Mouse (Mus musculus) MEL (cell line): ENCODE measurements around the gene Cebpzos. TPM values are rescaled to one million over a fixed set of nuclear protein-coding genes. Genes with fewer than 3 reads are reported as not detected.

Source experiments
- DNase-seq: peaks from one replicate; pipeline ENCODE4 v3.0.0; 2011; ENCODE audit warnings: low read depth, low spot score
- H3K27ac ChIP-seq: 2 replicates; pipeline ENCODE4 v1.5.1; 2012; ENCODE audit warnings: low read depth, mild to moderate bottlenecking, control low read depth, low read length, moderate library complexity; ENCODE audit not compliant: control insufficient read depth
- H3K27me3 ChIP-seq, 2 experiments: fragments of 150-350 bp in 1 of 2; sonication (generic) in 1 of 2; 2 replicates each; pipeline ENCODE4 v1.6.1; 2012; ENCODE audit warnings: low read length in 2 of 2, mild to moderate bottlenecking in 2 of 2, improper control_type of control experiment in 1 of 2, moderate library complexity in 1 of 2; ENCODE audit not compliant: insufficient read depth in 2 of 2, control insufficient read depth in 1 of 2
- H3K36me3 ChIP-seq, 2 experiments: 2 replicates each; pipeline ENCODE4 v1.6.1; 2012 to 2014; ENCODE audit warnings: low read length in 2 of 2, improper control_type of control experiment in 1 of 2, inconsistent platforms in 1 of 2, mild to moderate bottlenecking in 1 of 2; ENCODE audit not compliant: insufficient read depth in 2 of 2, control insufficient read depth in 1 of 2
- H3K4me1 ChIP-seq, 2 experiments: fragments of 150-350 bp in 1 of 2; sonication (generic) in 1 of 2; 2 replicates each; pipeline ENCODE4 v1.6.1; 2012; ENCODE audit warnings: low read length in 2 of 2, improper control_type of control experiment in 1 of 2, mild to moderate bottlenecking in 1 of 2; ENCODE audit not compliant: insufficient read depth in 2 of 2, control insufficient read depth in 1 of 2
- H3K4me3 ChIP-seq, 2 experiments: fragments of 150-350 bp in 1 of 2; sonication (generic) in 1 of 2; 2 replicates each; pipeline ENCODE4 v1.5.1; 2012; ENCODE audit warnings: low read depth in 2 of 2, low read length in 2 of 2, mild to moderate bottlenecking in 2 of 2, moderate library complexity in 2 of 2, control low read depth in 1 of 2, improper control_type of control experiment in 1 of 2; ENCODE audit not compliant: control insufficient read depth in 1 of 2, insufficient read depth in 1 of 2
- H3K79me2 ChIP-seq: 2 replicates; pipeline ENCODE4 v1.6.1; 2012; ENCODE audit warnings: mild to moderate bottlenecking, low read length, moderate library complexity; ENCODE audit not compliant: control insufficient read depth, poor library complexity, insufficient read depth
- H3K9ac ChIP-seq: 2 replicates; pipeline ENCODE4 v1.6.1; 2012; ENCODE audit warnings: low read depth, mild to moderate bottlenecking, control low read depth, low read length, moderate library complexity; ENCODE audit not compliant: control insufficient read depth, poor library complexity, severe bottlenecking
- H3K9me3 ChIP-seq: fragments of 150-350 bp; sonication (generic); replicated peaks from 2 replicates; pipeline ENCODE4 v1.6.1; 2012; ENCODE audit warnings: mild to moderate bottlenecking, low read length, improper control_type of control experiment, moderate library complexity; ENCODE audit not compliant: insufficient read depth
- CHD2 ChIP-seq: IDR thresholded peaks from 2 replicates; pipeline ENCODE4 v1.6.1; 2011; ENCODE audit warnings: low read length, improper control_type of control experiment
- CTCF ChIP-seq, 3 experiments: IDR thresholded peaks in 2 of 3; conservative IDR thresholded peaks in 1 of 3; 2 replicates each; pipeline ENCODE4 v1.5.1; 2011 to 2012; ENCODE audit warnings: low read length in 3 of 3, low read depth in 2 of 3, mild to moderate bottlenecking in 2 of 3, improper control_type of control experiment in 1 of 3, inconsistent platforms in 1 of 3, mixed read lengths in 1 of 3, moderate library complexity in 1 of 3; ENCODE audit not compliant: control insufficient read depth in 1 of 3, insufficient read depth in 1 of 3, poor library complexity in 1 of 3, severe bottlenecking in 1 of 3
- ELF1 ChIP-seq: IDR thresholded peaks from 2 replicates; pipeline ENCODE4 v1.6.1; 2014; ENCODE audit warnings: low read depth, mild to moderate bottlenecking, inconsistent platforms, low read length, improper control_type of control experiment, moderate library complexity
- EP300 ChIP-seq, 2 experiments: IDR thresholded peaks; 2 replicates each; pipeline ENCODE4 v1.6.1; 2011; ENCODE audit warnings: improper control_type of control experiment in 2 of 2, low read length in 2 of 2, low read depth in 1 of 2, mild to moderate bottlenecking in 1 of 2
- ETS1 ChIP-seq: IDR thresholded peaks from 2 replicates; pipeline ENCODE4 v1.6.1; 2012; ENCODE audit warnings: low read depth, mild to moderate bottlenecking, inconsistent platforms, low read length, improper control_type of control experiment, moderate library complexity
- HCFC1 ChIP-seq: IDR thresholded peaks from 2 replicates; pipeline ENCODE4 v1.6.1; 2012; ENCODE audit warnings: low read depth, mild to moderate bottlenecking, inconsistent platforms, low read length, improper control_type of control experiment, moderate library complexity
- MAFK ChIP-seq: IDR thresholded peaks from 2 replicates; pipeline ENCODE4 v1.6.1; 2011; ENCODE audit warnings: low read depth, mild to moderate bottlenecking, low read length, improper control_type of control experiment, borderline replicate concordance
- MAX ChIP-seq: IDR thresholded peaks from 2 replicates; pipeline ENCODE4 v1.6.1; 2011; ENCODE audit warnings: low read length, improper control_type of control experiment
- MAZ ChIP-seq: IDR thresholded peaks from 2 replicates; pipeline ENCODE4 v1.6.1; 2012; ENCODE audit warnings: low read depth, mild to moderate bottlenecking, inconsistent platforms, low read length, improper control_type of control experiment
- MXI1 ChIP-seq: IDR thresholded peaks from 2 replicates; pipeline ENCODE4 v1.6.1; 2011; ENCODE audit warnings: mild to moderate bottlenecking, low read depth, low read length, improper control_type of control experiment
- MYB ChIP-seq: IDR thresholded peaks from 2 replicates; pipeline ENCODE4 v1.6.1; 2011; ENCODE audit warnings: mild to moderate bottlenecking, low read depth, low read length, improper control_type of control experiment
- MYC ChIP-seq: IDR thresholded peaks from 2 replicates; pipeline ENCODE4 v1.6.1; 2011; ENCODE audit warnings: low read depth, mild to moderate bottlenecking, low read length, improper control_type of control experiment, moderate library complexity
- NELFE ChIP-seq: IDR thresholded peaks from 2 replicates; pipeline ENCODE4 v1.6.1; 2011; ENCODE audit warnings: low read depth, low read length, improper control_type of control experiment
- POLR2A ChIP-seq, 2 experiments: IDR thresholded peaks; 2 replicates each; pipeline ENCODE4 v1.6.1; 2011 to 2012; ENCODE audit warnings: low read length in 2 of 2, mild to moderate bottlenecking in 2 of 2, control low read depth in 1 of 2, improper control_type of control experiment in 1 of 2, low read depth in 1 of 2, moderate library complexity in 1 of 2; ENCODE audit not compliant: control insufficient read depth in 1 of 2, insufficient read depth in 1 of 2, poor library complexity in 1 of 2
- POLR2AphosphoS2 ChIP-seq: IDR thresholded peaks from 2 replicates; pipeline ENCODE4 v1.6.1; 2011; ENCODE audit warnings: low read length, improper control_type of control experiment
- RAD21 ChIP-seq: IDR thresholded peaks from 2 replicates; pipeline ENCODE4 v1.6.1; 2011; ENCODE audit warnings: mild to moderate bottlenecking, low read depth, low read length, improper control_type of control experiment
- TAL1 ChIP-seq: IDR thresholded peaks from 2 replicates; pipeline ENCODE4 v1.6.1; 2012; ENCODE audit warnings: mild to moderate bottlenecking, inconsistent platforms, low read length, moderate library complexity, mixed read lengths
- TBP ChIP-seq: IDR thresholded peaks from 2 replicates; pipeline ENCODE4 v1.8.0; 2011; ENCODE audit warnings: low read depth, low read length, improper control_type of control experiment
- TCF12 ChIP-seq: IDR thresholded peaks from 2 replicates; pipeline ENCODE4 v1.6.1; 2014; ENCODE audit warnings: low read depth, mild to moderate bottlenecking, inconsistent platforms, low read length, improper control_type of control experiment, moderate library complexity
- USF2 ChIP-seq, 2 experiments: IDR thresholded peaks; 2 replicates each; pipeline ENCODE4 v1.6.1; 2011 to 2012; ENCODE audit warnings: improper control_type of control experiment in 2 of 2, low read length in 2 of 2, borderline replicate concordance in 1 of 2, inconsistent platforms in 1 of 2, low read depth in 1 of 2, mild to moderate bottlenecking in 1 of 2; ENCODE audit not compliant: insufficient read depth in 1 of 2
- ZC3H11A ChIP-seq: IDR thresholded peaks from 2 replicates; pipeline ENCODE4 v1.6.1; 2012; ENCODE audit warnings: low read depth, mild to moderate bottlenecking, inconsistent platforms, low read length, improper control_type of control experiment
- ZKSCAN1 ChIP-seq: IDR thresholded peaks from 2 replicates; pipeline ENCODE4 v1.6.1; 2012; ENCODE audit warnings: low read depth, mild to moderate bottlenecking, inconsistent platforms, low read length, improper control_type of control experiment, moderate library complexity
- polyA plus RNA-seq, 2 experiments: library from polyadenylated mRNA; stranded (reverse) in 1 of 2; unstranded in 1 of 2; fragments of >175 nt in 1 of 2; fragments of >200 nt in 1 of 2; gene quantifications; 2 replicates each; pipeline versions ENCODE4 v1.2.1 to v1.2.4; 2012; ENCODE audit warnings: low replicate concordance in 2 of 2, low read depth in 1 of 2; ENCODE audit not compliant: insufficient read length in 2 of 2, insufficient read depth in 1 of 2, missing spikeins in 1 of 2
- total RNA-seq: library from RNA; depleted of rRNA; stranded (reverse); fragments of 300-350 nt; gene quantifications from 2 replicates; pipeline ENCODE4 v1.2.3, GENCODE M21; 2012

Gene Cebpzos
- total and polyA plus RNA-seq, 3 experiments = 18.9 to 30.2 TPM; not detected in 1

- H3K36me3 ChIP-seq = peaks cover 0 to 3% of the 10 kb centered on the region in 2 experiments; a peak in 1 of 4 replicates
- peak overlapping the region; percentile 68 for H3K27ac ChIP-seq
- H3K4me3 ChIP-seq = peak overlapping the region; percentile 76 to 91
- H3K27me3 ChIP-seq = no peaks in the 10 kb centered on the region
- H3K79me2 ChIP-seq = peaks cover 6% of the 10 kb centered on the region
- peaks cover 3 to 10% of the 10 kb centered on the region in 2 experiments; a peak in 3 of 4 replicates for H3K4me1 ChIP-seq
- DNase-seq = peak; percentile 67
- no peaks in the 10 kb centered on the region for H3K9me3 ChIP-seq
- H3K9ac ChIP-seq = peak overlapping the region; percentile 87
- TF ChIP-seq ELF1 = peak; percentile 78
- TF ChIP-seq ETS1 = peak; percentile 1; the same call in 1 of the 2 replicates
- peak; percentile 6; the same call in 1 of the 2 replicates for TF ChIP-seq MXI1
- no peak for TF ChIP-seq TAL1
Measured at GRCm38 (mm10) chr17:78881878-78882304, 34.4 kb upstream of the Cebpzos start.

DNA sequence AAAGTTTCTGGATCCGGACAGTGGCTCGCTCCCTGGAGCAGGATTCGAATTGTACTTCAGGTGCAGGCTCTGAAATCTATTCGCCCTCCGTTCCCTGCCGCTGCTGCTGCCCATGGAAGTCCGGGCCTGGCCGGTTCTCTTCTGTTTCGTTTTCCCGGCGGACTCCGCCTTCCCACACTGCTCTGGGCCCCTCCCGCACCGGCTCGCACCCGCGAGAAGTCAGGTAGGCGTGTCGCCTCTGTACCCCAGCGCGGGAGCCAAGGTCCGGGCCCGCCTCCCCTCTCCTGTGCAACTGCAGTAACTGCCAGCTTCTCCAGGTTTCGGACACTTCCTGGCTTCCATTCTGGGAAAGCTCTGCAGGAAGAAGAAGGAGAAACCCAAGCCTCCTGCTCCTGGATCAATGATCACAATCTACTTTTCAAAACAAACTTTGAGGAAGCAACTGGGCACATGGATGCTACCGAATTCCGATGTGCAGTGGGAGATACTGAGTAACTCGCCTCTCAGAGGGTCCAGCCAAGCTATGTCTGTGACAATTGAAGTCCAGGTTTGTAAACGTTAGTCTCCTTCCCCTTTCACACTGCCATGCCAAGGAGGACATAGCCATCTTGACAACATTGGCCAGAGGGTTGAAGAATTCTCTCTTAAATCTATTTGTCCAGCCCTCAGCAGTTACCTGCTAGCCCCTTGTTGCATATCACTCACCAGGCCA is 33.7 kb upstream of the Cebpzos start, which contains the start of gene Eif2ak2:
Gene Eif2ak2 (minus strand): TSS at position 173 of the 712 bp plus-strand sequence.
- DNase-seq = peak; percentile 90
- Histone ChIP-seq H3K79me2 (peaks cover 6% of the 10 kb centered on the region), H3K9me3 (no peaks in the 10 kb centered on the region), H3K27me3 (no peaks in the 10 kb centered on the region), H3K36me3 (peaks cover 0 to 3% of the 10 kb centered on the region in 2 experiments; a peak in 1 of 4 replicates), H3K4me3 (peak within 1 kb of the TSS; percentile 76 to 91), H3K27ac (peak within 1 kb of the TSS; percentile 68), H3K4me1 (peaks cover 3 to 10% of the 10 kb centered on the region in 2 experiments; a peak in 3 of 4 replicates), H3K9ac (peak within 1 kb of the TSS; percentile 87)
- TF ChIP-seq NELFE (peak; percentile 63), RAD21 (no peak), ZC3H11A (no peak), CHD2 (peak; percentile 83), POLR2AphosphoS2 (peak; percentile 26; the same call in 1 of the 2 replicates), MAFK (no peak), MAZ (peak; percentile 68; the same call in 1 of the 2 replicates), CTCF (IDR thresholded peaks at IDR 0.05 in 2 of 3, conservative IDR thresholded peaks at IDR 0.05 in 1 of 3; ENCODE audit: control insufficient read depth in 1 of 3, insufficient read depth in 1 of 3, low read depth in 2 of 3, low read length in 3 of 3, poor library complexity in 1 of 3, severe bottlenecking in 1 of 3) (no peak), EP300 (IDR thresholded peaks at IDR 0.05; ENCODE audit: low read depth in 1 of 2, low read length in 2 of 2) (no peak), TBP (0 out of 2 replicates have a peak, but pooled peaks have one; percentile 14), TCF12 (peak; percentile 47), MYB (0 out of 2 replicates have a peak, but pooled peaks have one; percentile 28), ETS1 (0 out of 2 replicates have a peak, but pooled peaks have one; percentile 12), MAX (no peak), ELF1 (peak; percentile 57; the same call in 1 of the 2 replicates), MXI1 (peak; percentile 38; the same call in 1 of the 2 replicates), ZKSCAN1 (no peak), MYC (peak; percentile 48; the same call in 1 of the 2 replicates), POLR2A (IDR thresholded peaks at IDR 0.05; ENCODE audit: control insufficient read depth in 1 of 2, insufficient read depth in 1 of 2, low read depth in 1 of 2, low read length in 2 of 2, poor library complexity in 1 of 2) (peak; percentile 83), USF2 (IDR thresholded peaks at IDR 0.05; ENCODE audit: borderline replicate concordance in 1 of 2, insufficient read depth in 1 of 2, low read depth in 1 of 2, low read length in 2 of 2) (no peak), HCFC1 (peak; percentile 74)
